Mouse (Mus musculus) intestine, embryonic 14.5 days (tissue): ENCODE measurements around the gene Nalcn. TPM values are rescaled to one million over a fixed set of nuclear protein-coding genes. Genes with fewer than 3 reads are reported as not detected.

Source experiments
- ATAC-seq: fragments of 200-750 bp; cut with Nextera tagmentation; replicated peaks from 2 replicates; pipeline ENCODE4 v1.8.0; 2017; ENCODE audit warnings: low read depth, moderate number of reproducible peaks, moderate TSS enrichment, moderate library complexity; ENCODE audit not compliant: low FRiP score, low TSS enrichment
- DNase-seq: peaks from one replicate; pipeline ENCODE4 v3.0.0-alpha.2; 2018; ENCODE audit warnings: low spot score
- H3K27ac ChIP-seq: fragments of 300-500 bp; sonication (generic); 2 replicates; pipeline ENCODE4 v1.5.1; 2014; ENCODE audit warnings: low read depth, mild to moderate bottlenecking, control low read depth
- H3K27me3 ChIP-seq: fragments of 300-500 bp; sonication (generic); replicated peaks from 2 replicates; pipeline ENCODE4 v1.6.1; 2014; ENCODE audit warnings: low read length, control low read depth; ENCODE audit not compliant: control insufficient read depth, insufficient read depth
- H3K36me3 ChIP-seq: fragments of 300-500 bp; sonication (generic); 2 replicates; pipeline ENCODE4 v1.6.1; 2014; ENCODE audit warnings: low read length, control low read depth; ENCODE audit not compliant: control insufficient read depth, insufficient read depth
- H3K4me1 ChIP-seq: fragments of 300-500 bp; sonication (generic); replicated peaks from 2 replicates; pipeline ENCODE4 v1.6.1; 2014; ENCODE audit warnings: low read length, control low read depth, mixed read lengths; ENCODE audit not compliant: control insufficient read depth, insufficient read depth
- H3K4me2 ChIP-seq: fragments of 300-500 bp; sonication (generic); 2 replicates; pipeline ENCODE4 v1.6.1; 2014; ENCODE audit warnings: low read length
- H3K4me3 ChIP-seq: fragments of 300-500 bp; sonication (generic); 2 replicates; pipeline ENCODE4 v1.5.1; 2014; ENCODE audit warnings: low read depth, low read length, control low read depth, mixed read lengths
- H3K9ac ChIP-seq: fragments of 300-500 bp; sonication (generic); 2 replicates; pipeline ENCODE4 v1.6.1; 2014; ENCODE audit warnings: mild to moderate bottlenecking, low read length
- H3K9me3 ChIP-seq: fragments of 300-500 bp; sonication (generic); 2 replicates; pipeline ENCODE4 v1.6.1; 2016; ENCODE audit warnings: low read length, control low read depth; ENCODE audit not compliant: control insufficient read depth
- WGBS: fragments of 180-500 bp; shearing (Covaris S2); extraction: QIAGEN DNeasy Blood & Tissue Kit; methylation state at CpG from one replicate; pipeline ENCODE4 v1.1.7; 2014; 5-methylcytosine and 5-hydroxymethylcytosine counted together
- polyA plus RNA-seq: library from polyadenylated mRNA; unstranded; fragments of >200 nt; fragmentation: Nextera tagmentation; extraction: Ambion mirVana; gene quantifications from 2 replicates; pipeline ENCODE4 v1.2.1, GENCODE M21; 2014

Gene Nalcn
- polyA plus RNA-seq, 1 experiment from 2014 or later = 1.6 TPM

GRCm38 (mm10) chr14:123595265-123595664 lies 31.7 kb downstream of the Nalcn start:
- no peak overlapping the region for H3K27ac ChIP-seq
- no peaks in the 10 kb centered on the region for H3K36me3 ChIP-seq
- H3K4me2 ChIP-seq = no peak overlapping the region
- no peak overlapping the region for H3K9ac ChIP-seq
- H3K9me3 ChIP-seq = no peaks in the 10 kb centered on the region
- 41% methylated on average over 3 of the region's 3 CpGs for WGBS
- no peak overlapping the region for H3K4me3 ChIP-seq
- H3K4me1 ChIP-seq = no peaks in the 10 kb centered on the region
- no peak for DNase-seq
- no peak for ATAC-seq
- H3K27me3 ChIP-seq = no peaks in the 10 kb centered on the region

GRCm38 (mm10) chr14:123587412-123587811 lies 39.5 kb downstream of the Nalcn start:
- no peak overlapping the region for H3K4me3 ChIP-seq
- no peak for DNase-seq
- no peaks in the 10 kb centered on the region for H3K4me1 ChIP-seq
- H3K27me3 ChIP-seq = no peaks in the 10 kb centered on the region
- no peak overlapping the region for H3K27ac ChIP-seq
- no peaks in the 10 kb centered on the region for H3K9me3 ChIP-seq
- no peak overlapping the region for H3K4me2 ChIP-seq
- ATAC-seq = no peak
- H3K9ac ChIP-seq = no peak overlapping the region
- no peaks in the 10 kb centered on the region for H3K36me3 ChIP-seq

GRCm38 (mm10) chr14:123582433-123582832 lies 44.5 kb downstream of the Nalcn start:
- Histone ChIP-seq H3K4me2 (no peak overlapping the region), H3K9ac (no peak overlapping the region), H3K27ac (no peak overlapping the region), H3K4me3 (no peak overlapping the region), H3K9me3 (no peaks in the 10 kb centered on the region), H3K4me1 (no peaks in the 10 kb centered on the region), H3K36me3 (no peaks in the 10 kb centered on the region), H3K27me3 (no peaks in the 10 kb centered on the region)
- no peak for ATAC-seq
- DNase-seq = no peak
- 90% methylated on average over 2 of the region's 2 CpGs for WGBS

- no peaks in the 10 kb centered on the region for H3K9me3 ChIP-seq
- no peak for ATAC-seq
- no peak overlapping the region for H3K4me3 ChIP-seq
- no peak overlapping the region for H3K27ac ChIP-seq
- H3K27me3 ChIP-seq = no peaks in the 10 kb centered on the region
- DNase-seq = no peak
- no peak overlapping the region for H3K4me2 ChIP-seq
- no peak overlapping the region for H3K9ac ChIP-seq
- 81% methylated on average over 4 of the region's 4 CpGs for WGBS
- H3K36me3 ChIP-seq = no peaks in the 10 kb centered on the region
- no peaks in the 10 kb centered on the region for H3K4me1 ChIP-seq
These were observed 51.6 kb downstream of the Nalcn start for GRCm38 (mm10) chr14:123575356-123575755.

- no peak overlapping the region for H3K4me3 ChIP-seq
- H3K4me2 ChIP-seq = no peak overlapping the region
- H3K27ac ChIP-seq = no peak overlapping the region
- H3K9ac ChIP-seq = no peak overlapping the region
- no peaks in the 10 kb centered on the region for H3K27me3 ChIP-seq
- no peaks in the 10 kb centered on the region for H3K4me1 ChIP-seq
- no peaks in the 10 kb centered on the region for H3K9me3 ChIP-seq
- H3K36me3 ChIP-seq = no peaks in the 10 kb centered on the region
- DNase-seq = no peak
- no peak for ATAC-seq
These were observed 52.0 kb downstream of the Nalcn start for GRCm38 (mm10) chr14:123574936-123575335.

GRCm38 (mm10) chr14:123566599-123566998 lies 60.3 kb downstream of the Nalcn start:
- DNase-seq (no peak), ATAC-seq (no peak)
- no peak overlapping the region for H3K27ac ChIP-seq
- H3K9ac ChIP-seq = no peak overlapping the region
- no peaks in the 10 kb centered on the region for H3K9me3 ChIP-seq
- no peaks in the 10 kb centered on the region for H3K36me3 ChIP-seq
- no peaks in the 10 kb centered on the region for H3K27me3 ChIP-seq
- no peak overlapping the region for H3K4me2 ChIP-seq
- no peaks in the 10 kb centered on the region for H3K4me1 ChIP-seq
- WGBS = 67% methylated on average over 2 of the region's 2 CpGs
- H3K4me3 ChIP-seq = no peak overlapping the region

GRCm38 (mm10) chr14:123555533-123555932 lies 71.4 kb downstream of the Nalcn start:
- H3K4me2 ChIP-seq = no peak overlapping the region
- H3K9me3 ChIP-seq = no peaks in the 10 kb centered on the region
- H3K4me1 ChIP-seq = no peaks in the 10 kb centered on the region
- no peak overlapping the region for H3K27ac ChIP-seq
- no peaks in the 10 kb centered on the region for H3K27me3 ChIP-seq
- H3K9ac ChIP-seq = no peak overlapping the region
- ATAC-seq (no peak), DNase-seq (no peak)
- no peaks in the 10 kb centered on the region for H3K36me3 ChIP-seq
- no peak overlapping the region for H3K4me3 ChIP-seq

- H3K4me2 ChIP-seq = no peak overlapping the region
- WGBS = 71% methylated on average over 4 of the region's 4 CpGs
- no peaks in the 10 kb centered on the region for H3K9me3 ChIP-seq
- no peaks in the 10 kb centered on the region for H3K27me3 ChIP-seq
- H3K27ac ChIP-seq = no peak overlapping the region
- H3K4me3 ChIP-seq = no peak overlapping the region
- no peak for ATAC-seq
- no peak for DNase-seq
- no peaks in the 10 kb centered on the region for H3K36me3 ChIP-seq
- H3K4me1 ChIP-seq = no peaks in the 10 kb centered on the region
- no peak overlapping the region for H3K9ac ChIP-seq
These were observed 72.0 kb downstream of the Nalcn start for GRCm38 (mm10) chr14:123554936-123555335.

GRCm38 (mm10) chr14:123542362-123542761 lies 84.6 kb downstream of the Nalcn start:
- H3K36me3 ChIP-seq = no peaks in the 10 kb centered on the region
- H3K9ac ChIP-seq = no peak overlapping the region
- H3K27ac ChIP-seq = no peak overlapping the region
- H3K9me3 ChIP-seq = no peaks in the 10 kb centered on the region
- no peak for ATAC-seq
- no peak overlapping the region for H3K4me2 ChIP-seq
- no peaks in the 10 kb centered on the region for H3K27me3 ChIP-seq
- H3K4me3 ChIP-seq = no peak overlapping the region
- no peak for DNase-seq
- H3K4me1 ChIP-seq = no peaks in the 10 kb centered on the region
